Mouse (Mus musculus): ENCODE measurements around the gene Pcdh7.

The Pcdh7 gene

GRCm38 (mm10) chr5:57884982-57885381, 167.2 kb downstream of the Pcdh7 start:
- in situ Hi-C loops (cut with MboI, MseI), result no loop called here

- in situ Hi-C loops (cut with MboI, MseI), result no loop called here
These were observed 181.3 kb downstream of the Pcdh7 start for GRCm38 (mm10) chr5:57899018-57899614.

GRCm38 (mm10) chr5:57907218-57907617, 189.5 kb downstream of the Pcdh7 start:
- in situ Hi-C loops (cut with MboI, MseI), result no loop called here

- in situ Hi-C loops (cut with MboI, MseI), result no loop called here
These were observed 203.4 kb downstream of the Pcdh7 start for GRCm38 (mm10) chr5:57921140-57921539.

GRCm38 (mm10) chr5:57931331-57931730, 213.6 kb downstream of the Pcdh7 start:
- in situ Hi-C loops (cut with MboI, MseI), result no loop called here

GRCm38 (mm10) chr5:57931738-57932137, 214.0 kb downstream of the Pcdh7 start:
- in situ Hi-C loops (cut with MboI, MseI), result no loop called here

- in situ Hi-C loops (cut with MboI, MseI), result no loop called here
These were observed 216.9 kb downstream of the Pcdh7 start for GRCm38 (mm10) chr5:57934666-57935065.

GRCm38 (mm10) chr5:57940457-57940856, 222.7 kb downstream of the Pcdh7 start:
- in situ Hi-C loops (cut with MboI, MseI), result no loop called here

- in situ Hi-C loops (cut with MboI, MseI), result no loop called here
These were observed 225.4 kb downstream of the Pcdh7 start for GRCm38 (mm10) chr5:57943176-57943575.

- in situ Hi-C loops (cut with MboI, MseI), result no loop called here
These were observed 225.8 kb downstream of the Pcdh7 start for GRCm38 (mm10) chr5:57943611-57944010.

- in situ Hi-C loops (cut with MboI, MseI), result no loop called here
These were observed 227.7 kb downstream of the Pcdh7 start for GRCm38 (mm10) chr5:57945419-57945818.

GRCm38 (mm10) chr5:57959317-57959716, 241.6 kb downstream of the Pcdh7 start:
- in situ Hi-C loops (cut with MboI, MseI), result loop anchor here (5.0 kb wide), 1 partner anchor 432 kb away; no protein-coding TSS in a partner anchor

GRCm38 (mm10) chr5:57963792-57964191, 246.0 kb downstream of the Pcdh7 start:
- in situ Hi-C loops (cut with MboI, MseI), result no loop called here

- in situ Hi-C loops (cut with MboI, MseI), result no loop called here
These were observed 246.4 kb downstream of the Pcdh7 start for GRCm38 (mm10) chr5:57964201-57964600.

- in situ Hi-C loops (cut with MboI, MseI), result no loop called here
These were observed 275.8 kb downstream of the Pcdh7 start for GRCm38 (mm10) chr5:57993584-57993983.

GRCm38 (mm10) chr5:58021331-58021730, 303.6 kb downstream of the Pcdh7 start:
- in situ Hi-C loops (cut with MboI, MseI), result no loop called here

- in situ Hi-C loops (cut with MboI, MseI), result loop anchor here (25.0 kb wide), 1 partner anchor 1788 kb away; no protein-coding TSS in a partner anchor
These were observed 307.4 kb downstream of the Pcdh7 start for GRCm38 (mm10) chr5:58025123-58025522.

- in situ Hi-C loops (cut with MboI, MseI), result loop anchor here (25.0 kb wide), 1 partner anchor 1788 kb away; no protein-coding TSS in a partner anchor
These were observed 308.0 kb downstream of the Pcdh7 start for GRCm38 (mm10) chr5:58025759-58026158.

- in situ Hi-C loops (cut with MboI, MseI), result loop anchor here (25.0 kb wide), 1 partner anchor 1803 kb away; no protein-coding TSS in a partner anchor
These were observed 322.1 kb downstream of the Pcdh7 start for GRCm38 (mm10) chr5:58039875-58040274.

GRCm38 (mm10) chr5:58044216-58044615, 326.4 kb downstream of the Pcdh7 start:
- in situ Hi-C loops (cut with MboI, MseI), result loop anchor here (25.0 kb wide), 1 partner anchor 1807 kb away; no protein-coding TSS in a partner anchor

- in situ Hi-C loops (cut with MboI, MseI), result loop anchor here (25.0 kb wide), 1 partner anchor 369 kb away; the partner anchor contains the start of gene Pcdh7
These were observed 363.3 kb downstream of the Pcdh7 start for GRCm38 (mm10) chr5:58081054-58081453.

- in situ Hi-C loops (cut with MboI, MseI), result loop anchor here (25.0 kb wide), 1 partner anchor 370 kb away; the partner anchor contains the start of gene Pcdh7
These were observed 364.5 kb downstream of the Pcdh7 start for GRCm38 (mm10) chr5:58082230-58082629.

GRCm38 (mm10) chr5:58083056-58083455, 365.3 kb downstream of the Pcdh7 start:
- in situ Hi-C loops (cut with MboI, MseI), result loop anchor here (25.0 kb wide), 1 partner anchor 371 kb away; the partner anchor contains the start of gene Pcdh7

All from T-helper 2 cell (primary cell).